Mouse (Mus musculus) thymus, adult 2 months (tissue): ENCODE results near the gene Fam228a. TPM values are rescaled to one million over a fixed set of nuclear protein-coding genes. Genes with fewer than 3 reads are reported as not detected.

Experiments used
- DNase-seq: peaks from one replicate; pipeline ENCODE4 v3.0.0; 2021
- H3K27ac ChIP-seq: fragments of 200-500 bp; 2 replicates; pipeline ENCODE4 v1.5.1; 2012; ENCODE audit warnings: low read length, control low read depth; ENCODE audit not compliant: control insufficient read depth, insufficient read depth
- H3K27me3 ChIP-seq: fragments of 200-500 bp; 2 replicates; pipeline ENCODE4 v1.6.1; 2012; ENCODE audit warnings: mild to moderate bottlenecking, low read length, moderate library complexity, mixed read lengths; ENCODE audit not compliant: control insufficient read depth, insufficient read depth
- H3K36me3 ChIP-seq: fragments of 200-500 bp; 2 replicates; pipeline ENCODE4 v1.6.1; 2012; ENCODE audit warnings: mild to moderate bottlenecking, low read length, moderate library complexity; ENCODE audit not compliant: control insufficient read depth, insufficient read depth
- H3K4me1 ChIP-seq: fragments of 200-500 bp; replicated peaks from 2 replicates; pipeline ENCODE4 v1.6.1; 2012; ENCODE audit warnings: low read length; ENCODE audit not compliant: control insufficient read depth, insufficient read depth
- H3K4me3 ChIP-seq: fragments of 200-500 bp; 2 replicates; pipeline ENCODE4 v1.5.1; 2012; ENCODE audit warnings: mild to moderate bottlenecking, low read length, control low read depth, moderate library complexity; ENCODE audit not compliant: control insufficient read depth, insufficient read depth
- CTCF ChIP-seq: fragments of 200-500 bp; IDR thresholded peaks from 2 replicates; pipeline ENCODE4 v1.5.1; 2012; ENCODE audit warnings: mild to moderate bottlenecking, control low read depth, low read length, moderate library complexity, borderline replicate concordance; ENCODE audit not compliant: control insufficient read depth, poor library complexity, insufficient read depth; ENCODE audit errors: extremely low read depth
- POLR2A ChIP-seq: fragments of 200-500 bp; IDR thresholded peaks from 2 replicates; pipeline ENCODE4 v1.6.1; 2012; ENCODE audit warnings: mild to moderate bottlenecking, low read length, control low read depth, moderate library complexity; ENCODE audit not compliant: control insufficient read depth, poor library complexity, insufficient read depth; ENCODE audit errors: extremely low read depth
- WGBS: fragments of 180-500 bp; shearing (Covaris S2); methylation state at CpG from one replicate; pipeline ENCODE4 v1.1.7; 2018; 5-methylcytosine and 5-hydroxymethylcytosine counted together
- polyA plus RNA-seq: library from polyadenylated mRNA; depleted of rRNA; stranded (reverse); fragments of >200 nt; gene quantifications from 2 replicates; pipeline ENCODE4 v1.2.3, GENCODE M21; 2012; rRNA removed

The Fam228a gene
- polyA plus RNA-seq, 1 experiment, result 0.32 TPM

DNA sequence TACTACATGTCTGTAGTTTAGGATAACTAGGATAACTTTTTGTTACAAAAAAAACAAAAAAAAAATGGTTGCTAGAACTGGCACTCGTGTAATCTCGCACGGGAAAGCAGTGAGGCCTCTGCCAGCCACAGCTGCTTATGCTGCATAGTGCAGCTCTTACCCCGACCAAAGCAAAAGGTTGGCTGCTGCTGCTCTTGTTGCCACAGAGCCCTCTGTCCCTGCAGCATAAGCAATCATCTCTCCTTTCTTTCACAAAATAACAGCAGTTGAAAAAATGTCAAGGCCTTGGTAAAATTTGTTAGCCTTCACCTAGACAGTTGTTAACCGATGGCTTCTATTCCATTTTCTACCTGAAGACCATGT lies 72.6 kb downstream of the Fam228a start:
- Histone ChIP-seq H3K4me1 (no peaks in the 10 kb centered on the region), H3K36me3 (peaks cover 59% of the 10 kb centered on the region), H3K27me3 (no peaks in the 10 kb centered on the region), H3K27ac (no peak overlapping the region), H3K4me3 (no peak overlapping the region)
- DNase-seq, result no peak
- TF ChIP-seq POLR2A, result no peak
- no peak for TF ChIP-seq CTCF
- WGBS, result 97% methylated on average over 5 of the region's 5 CpGs

DNA sequence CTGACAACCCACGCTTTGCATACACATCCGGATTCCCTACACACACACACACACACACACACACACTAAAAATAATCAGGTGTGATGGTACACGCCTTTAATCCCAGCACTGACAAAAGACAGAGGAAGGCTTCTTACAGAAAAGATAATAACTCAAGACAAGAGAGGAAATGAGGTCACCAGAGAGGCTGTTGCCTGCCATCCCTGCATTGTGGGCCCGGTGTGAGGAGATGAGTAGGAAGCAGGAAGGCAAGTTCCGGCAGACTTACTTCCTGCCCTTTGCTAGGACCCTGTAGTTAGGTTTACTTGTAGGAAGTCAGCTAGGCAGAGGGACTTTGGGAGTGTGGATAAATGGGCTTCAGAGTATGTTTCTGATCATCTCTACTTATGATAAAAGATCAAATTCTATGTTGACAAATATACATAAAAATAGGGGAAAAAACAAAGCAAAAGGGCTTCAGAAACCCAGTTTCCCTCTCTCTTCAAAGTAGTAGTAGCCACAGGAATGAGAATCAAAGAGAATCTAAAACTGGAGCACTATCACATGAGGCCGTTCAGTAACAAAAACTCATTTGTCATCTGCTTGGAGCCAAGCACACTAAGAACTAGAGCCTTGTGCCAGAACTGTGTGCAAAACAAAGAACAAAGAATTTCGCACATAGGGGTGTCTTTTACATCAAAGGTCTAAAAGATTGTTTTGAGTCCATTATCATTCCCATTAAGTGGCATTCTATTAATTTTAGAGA lies 73.1 kb downstream of the Fam228a start:
- no peak for TF ChIP-seq POLR2A
- TF ChIP-seq CTCF, result no peak
- Histone ChIP-seq H3K4me1 (no peaks in the 10 kb centered on the region), H3K27me3 (no peaks in the 10 kb centered on the region), H3K27ac (no peak overlapping the region; the same call in 1 of the 2 replicates), H3K36me3 (peaks cover 58% of the 10 kb centered on the region), H3K4me3 (no peak overlapping the region)
- 74% methylated on average over 7 of the region's 7 CpGs for WGBS
- no peak for DNase-seq

Other genes with a start within 250 kb of the Fam228a start
- gene Itsn2, start 145.8 kb downstream of the Fam228a start, polyA plus RNA-seq, result 51.6 and 62.9 TPM in 2 replicates
- not detected in 2 replicates for gene Gm3625, start 145.5 kb downstream of the Fam228a start, polyA plus RNA-seq
- 0.32 and 0.80 TPM in 2 replicates for gene Pfn4, start 30.6 kb upstream of the Fam228a start, polyA plus RNA-seq
- gene Fam228b, start 30.8 kb upstream of the Fam228a start, polyA plus RNA-seq, result 0.71 and 0.99 TPM in 2 replicates
- 134 and 153 TPM in 2 replicates for gene Sf3b6, start 79.1 kb upstream of the Fam228a start, polyA plus RNA-seq
- gene Fkbp1b, start 103.2 kb upstream of the Fam228a start, polyA plus RNA-seq, result 1.7 and 3.7 TPM in 2 replicates
- gene Wdcp, start 104.9 kb upstream of the Fam228a start, polyA plus RNA-seq, result 9.8 and 10.9 TPM in 2 replicates
- 2.3 and 2.7 TPM in 2 replicates for gene Mfsd2b, start 135.9 kb upstream of the Fam228a start, polyA plus RNA-seq
- 3.3 and 5.9 TPM in 2 replicates for gene Ubxn2a, start 169.3 kb upstream of the Fam228a start, polyA plus RNA-seq
- 25.5 and 50.2 TPM in 2 replicates for gene Atad2b, start 178.9 kb upstream of the Fam228a start, polyA plus RNA-seq